Mouse (Mus musculus) right cerebral cortex, postnatal 4 days (tissue): ENCODE measurements around the gene Usp29.
A peak's percentile ranks its signal among the peaks of the same experiment; 100 is the strongest.
"Not testable (repeated sequence)": the region's sequence is repeated elsewhere in the genome, so short reads cannot be mapped to it uniquely, and the experiment has no call there.

Source experiments
- DNase-seq: peaks from one replicate; pipeline ENCODE4 v3.0.0-alpha.2; 2022

The Usp29 gene

DNA sequence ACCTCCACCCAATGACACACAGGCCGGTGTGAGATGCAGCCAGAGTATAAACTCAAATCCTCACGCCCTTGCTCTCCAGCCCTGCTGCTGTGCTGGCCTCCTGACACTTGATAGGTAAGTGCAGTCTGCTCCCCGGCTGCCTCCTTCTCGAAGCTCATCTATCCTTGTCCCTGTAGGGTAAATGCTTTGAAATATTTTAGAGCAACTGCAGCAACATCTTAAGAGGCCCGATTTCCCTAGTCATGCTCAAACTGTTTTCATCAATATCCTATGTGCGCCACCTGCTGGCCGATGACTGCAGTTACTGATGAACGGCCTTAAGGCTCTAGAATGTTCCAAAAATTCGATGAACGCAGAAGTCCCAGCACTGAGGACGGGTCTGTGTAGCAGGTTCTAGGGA lies 206.7 kb downstream of the Usp29 start:
- peak; percentile 94 for DNase-seq

DNA sequence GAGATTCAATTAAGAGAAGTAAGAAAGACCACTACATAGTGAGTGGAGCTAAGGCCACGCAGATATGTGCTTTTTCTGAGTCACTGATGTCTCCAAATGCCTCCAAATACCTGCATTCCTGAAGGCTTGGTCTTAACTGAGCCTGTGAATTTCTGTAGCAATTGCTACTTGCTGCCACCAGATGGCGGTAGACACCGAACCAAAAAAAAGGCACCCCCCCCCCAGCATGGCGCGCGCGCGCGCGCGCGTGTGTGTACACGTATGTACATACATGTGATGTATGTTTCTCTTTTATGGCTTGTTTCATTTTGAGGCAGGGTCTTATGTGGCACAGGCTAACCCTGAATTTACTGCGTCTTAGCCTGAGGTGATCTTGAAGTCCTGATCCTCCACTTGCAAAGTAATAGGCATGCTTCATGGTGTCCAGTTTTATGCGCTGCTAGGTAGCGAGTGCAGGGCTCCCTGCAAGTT lies 210.4 kb downstream of the Usp29 start:
- DNase-seq: peak; percentile 55

DNA sequence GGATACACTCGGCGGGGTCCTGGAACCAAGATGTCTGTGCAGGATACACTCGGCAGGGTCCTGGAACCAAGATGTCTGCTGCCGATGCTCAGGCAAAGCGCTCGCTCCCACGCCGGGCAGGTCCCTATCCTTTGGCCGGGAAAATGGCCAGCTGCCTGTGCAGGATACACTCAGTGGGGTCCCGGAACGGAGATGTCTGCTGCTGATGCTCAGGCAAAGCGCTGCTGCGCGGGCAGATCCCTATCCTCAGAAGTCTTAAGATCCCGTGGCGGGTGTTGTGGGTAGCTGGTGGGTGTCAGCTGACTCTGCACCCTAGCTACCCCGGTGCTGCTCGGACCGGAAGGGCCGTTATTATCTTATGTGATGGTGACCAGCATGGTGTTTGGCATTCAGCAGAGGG lies 217.7 kb downstream of the Usp29 start:
- DNase-seq: not testable (repeated sequence)

DNA sequence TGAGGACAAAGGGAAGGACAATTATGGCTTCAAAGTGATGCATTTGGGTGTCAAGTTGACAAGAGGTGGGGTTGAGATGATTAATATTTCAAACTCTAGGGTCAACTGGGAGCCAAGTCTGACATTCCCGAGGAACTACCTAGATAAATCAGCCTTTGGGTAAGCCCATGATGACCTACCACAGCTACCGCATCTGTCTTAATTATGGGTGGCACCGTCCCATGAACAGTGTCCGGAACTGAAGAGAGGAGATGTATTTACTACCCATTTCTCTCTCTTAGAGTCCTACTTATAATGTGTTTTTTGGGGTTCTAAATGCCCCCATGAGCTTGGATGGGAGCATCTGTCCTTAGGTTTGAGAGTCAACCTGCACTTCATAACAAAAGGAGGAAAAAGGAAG lies 226.2 kb downstream of the Usp29 start:
- no peak for DNase-seq

DNA sequence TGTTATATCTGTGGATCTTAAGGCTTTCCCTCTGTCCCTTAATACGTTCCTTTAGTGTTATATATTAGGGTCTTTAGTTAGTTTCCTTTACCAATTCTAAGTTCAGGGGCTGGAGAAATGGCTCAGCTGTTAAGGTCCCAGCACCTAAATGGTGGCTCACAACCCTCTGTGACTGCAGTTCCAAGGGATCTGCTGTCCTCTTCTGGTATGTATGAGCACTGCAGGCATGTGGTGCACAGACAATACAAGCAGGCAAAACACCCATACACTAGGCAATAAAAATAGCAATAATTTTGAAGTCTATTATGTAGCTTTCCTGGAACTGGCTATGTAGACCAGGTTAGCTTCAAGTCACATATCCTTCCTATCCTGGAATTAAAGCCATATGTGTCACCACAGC lies 228.2 kb downstream of the Usp29 start:
- DNase-seq: no peak

DNA sequence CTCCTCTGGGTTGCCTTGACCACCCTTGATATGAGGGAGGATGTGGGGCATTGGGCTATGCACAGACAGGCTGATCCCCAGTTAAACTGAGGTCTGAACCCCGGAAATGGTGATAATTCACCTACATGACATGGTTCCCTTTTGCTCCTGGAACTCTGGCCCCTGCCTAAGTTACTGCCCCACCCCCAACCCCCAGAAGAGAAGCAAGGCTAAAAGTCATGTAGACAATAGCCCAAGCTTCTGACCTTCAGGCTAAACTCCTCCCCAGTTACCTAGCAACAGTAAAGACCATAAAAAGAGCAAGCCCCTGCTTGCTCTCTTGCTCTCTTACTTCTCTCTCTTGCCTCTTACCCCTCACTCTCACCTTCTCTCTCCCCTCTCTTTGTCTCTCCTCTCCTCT lies 243.2 kb downstream of the Usp29 start:
- no peak for DNase-seq

DNA sequence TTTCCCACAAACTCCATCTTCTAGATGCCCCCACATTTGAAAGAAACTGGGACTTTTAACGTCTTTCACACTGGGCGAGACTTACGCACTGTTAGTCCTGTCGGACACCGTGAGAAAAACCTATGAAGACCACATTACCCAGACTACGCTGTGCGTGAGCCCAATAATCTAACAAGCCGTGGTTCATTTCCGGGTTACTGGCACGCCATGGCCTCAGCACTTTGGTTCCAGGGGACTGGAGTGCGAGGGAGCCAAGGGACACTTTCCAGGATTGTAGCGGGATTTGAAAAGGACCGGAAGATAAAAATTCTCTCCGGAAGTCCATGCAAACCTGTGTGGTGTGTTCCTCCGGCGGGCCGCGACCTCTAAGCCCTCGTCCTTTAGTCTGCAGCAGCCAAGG lies 246.5 kb downstream of the Usp29 start:
- no peak for DNase-seq

DNA sequence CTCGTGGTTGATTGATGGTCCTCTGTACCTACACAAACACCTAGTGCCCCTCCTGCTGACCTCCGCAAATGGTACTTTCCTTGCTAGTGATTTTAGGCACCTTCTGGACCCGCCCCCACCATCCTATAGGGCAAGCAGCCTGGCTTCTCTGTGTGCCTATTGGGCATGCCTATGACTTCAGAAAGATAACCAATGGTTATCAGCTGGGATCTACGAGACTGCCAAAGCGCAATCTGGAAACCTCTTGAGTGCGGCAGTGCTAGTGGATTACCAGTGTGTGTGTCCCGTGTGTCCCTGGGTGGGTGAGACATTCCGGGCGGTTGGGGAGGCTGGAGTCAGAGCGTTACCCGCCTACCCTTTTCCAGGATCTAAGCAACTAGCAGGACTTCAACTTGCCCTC lies 264.9 kb downstream of the Usp29 start, which contains the start of gene Aurkc:
Aurkc (plus strand) TSS at position 50 of the 400 bp plus-strand sequence.
- DNase-seq: not testable (repeated sequence)

DNA sequence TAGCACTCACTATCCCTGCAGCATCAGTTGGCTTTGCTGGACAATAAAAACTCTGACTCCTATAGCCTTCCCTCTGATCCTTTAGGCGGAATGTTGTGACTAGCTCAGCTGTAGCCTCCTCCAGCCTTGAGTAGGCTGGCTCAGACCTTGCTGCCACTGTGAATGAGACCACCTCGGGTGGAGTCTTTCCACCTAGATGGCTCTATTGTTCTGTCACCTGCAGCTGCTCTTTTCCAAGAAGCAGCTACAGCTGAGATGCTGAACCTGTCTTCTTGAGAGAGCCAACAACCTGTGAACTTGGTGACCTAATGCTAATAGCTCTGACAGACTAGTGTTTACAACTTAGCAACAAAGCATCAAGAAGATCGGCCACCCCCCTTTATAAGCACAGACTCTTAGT lies 268.5 kb downstream of the Usp29 start:
- DNase-seq: not testable (repeated sequence)

DNA sequence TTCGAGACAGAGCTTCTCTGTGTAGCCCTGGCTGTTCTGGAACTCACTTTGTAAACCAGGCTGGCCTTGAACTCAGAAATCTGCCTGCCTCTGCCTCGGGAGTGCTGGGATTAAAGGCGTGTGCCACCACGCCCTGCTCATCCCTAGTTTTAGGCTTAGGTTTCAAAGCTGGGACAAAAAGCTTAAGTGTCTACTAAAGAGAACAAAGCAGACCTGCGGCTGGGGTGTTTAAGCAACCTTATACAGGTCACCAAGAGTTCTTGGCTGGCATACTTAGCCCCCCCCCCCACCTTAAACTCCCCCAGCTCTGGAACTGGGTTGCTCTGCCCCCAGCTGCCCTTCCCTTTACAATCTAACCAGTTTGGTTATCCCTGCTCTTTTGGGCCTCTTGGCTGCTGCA lies 275.1 kb downstream of the Usp29 start:
- DNase-seq: not testable (repeated sequence)
